Mouse (Mus musculus): Measurements from ENCODE around the gene Galnt16. TPM values are rescaled to one million over a fixed set of nuclear protein-coding genes. Genes with fewer than 3 reads are reported as not detected.

Gene Galnt16
- total and polyA plus RNA-seq, 3 experiments, result 0.08 TPM; not detected in 2

DNA sequence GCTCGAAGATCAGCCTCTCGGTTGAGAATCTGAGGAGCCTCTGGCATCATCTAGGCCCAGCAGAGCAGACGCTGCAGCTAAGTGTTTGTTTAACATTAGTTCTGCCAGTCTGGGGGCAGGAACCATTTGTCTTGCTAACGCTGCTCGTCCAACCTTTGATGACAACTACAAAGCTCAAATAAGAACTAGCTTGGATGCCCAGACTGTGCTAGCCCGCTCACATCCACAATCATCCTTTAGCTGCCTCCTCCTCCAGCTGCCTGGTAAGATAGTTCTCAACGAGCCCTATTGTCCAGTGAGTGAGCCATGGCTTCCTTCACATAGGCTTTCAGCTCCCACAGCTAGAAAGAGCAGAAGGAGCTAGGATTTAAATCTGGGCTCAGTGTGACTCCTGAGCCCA, 80.2 kb downstream of the Galnt16 start:
- peaks cover 25 to 52% of the 10 kb centered on the region in 2 experiments for H3K4me1 ChIP-seq (ENCODE audit: control insufficient read depth in 1 of 2, insufficient read depth in 2 of 2, low read length in 2 of 2)
- peaks cover 0 to 38% of the 10 kb centered on the region in 2 experiments; a peak in 2 of 4 replicates for H3K36me3 ChIP-seq (ENCODE audit: control insufficient read depth in 1 of 2, insufficient read depth in 2 of 2, low read length in 2 of 2)
- no peaks in the 10 kb centered on the region for H3K79me2 ChIP-seq (ENCODE audit: control insufficient read depth, insufficient read depth, low read length, poor library complexity)
- H3K9ac ChIP-seq (ENCODE audit: control insufficient read depth, low read depth, low read length, poor library complexity, severe bottlenecking), result no peak overlapping the region
- H3K27me3 ChIP-seq (ENCODE audit: control insufficient read depth in 1 of 2, insufficient read depth in 2 of 2, low read length in 2 of 2), result no peaks in the 10 kb centered on the region
- DNase-seq (ENCODE audit: low read depth, low spot score), result no peak
- no peaks in the 10 kb centered on the region for H3K9me3 ChIP-seq (replicated peaks; ENCODE audit: insufficient read depth, low read length)
- TF ChIP-seq ZC3H11A (IDR thresholded peaks at IDR 0.05; ENCODE audit: low read depth, low read length) (no peak), RAD21 (IDR thresholded peaks at IDR 0.05; ENCODE audit: low read depth, low read length) (no peak), CHD2 (IDR thresholded peaks at IDR 0.05; ENCODE audit: low read length) (no peak), MYC (IDR thresholded peaks at IDR 0.05; ENCODE audit: low read depth, low read length) (no peak), POLR2A (IDR thresholded peaks at IDR 0.05; ENCODE audit: control insufficient read depth in 1 of 2, insufficient read depth in 1 of 2, low read depth in 1 of 2, low read length in 2 of 2, poor library complexity in 1 of 2) (no peak)
- H3K27ac ChIP-seq (ENCODE audit: control insufficient read depth, low read depth, low read length), result no peak overlapping the region
- no peak overlapping the region for H3K4me3 ChIP-seq (ENCODE audit: control insufficient read depth in 1 of 2, insufficient read depth in 1 of 2, low read depth in 2 of 2, low read length in 2 of 2)

- H3K9me3 ChIP-seq (replicated peaks; ENCODE audit: insufficient read depth, low read length), result no peaks in the 10 kb centered on the region
- no peak overlapping the region for H3K27ac ChIP-seq (ENCODE audit: control insufficient read depth, low read depth, low read length)
- peaks cover 22 to 51% of the 10 kb centered on the region in 2 experiments for H3K4me1 ChIP-seq (ENCODE audit: control insufficient read depth in 1 of 2, insufficient read depth in 2 of 2, low read length in 2 of 2)
- TF ChIP-seq TBP (IDR thresholded peaks at IDR 0.05; ENCODE audit: low read depth, low read length) (no peak), POLR2AphosphoS5 (IDR thresholded peaks at IDR 0.05; ENCODE audit: borderline replicate concordance, low read depth, low read length) (no peak), MYB (IDR thresholded peaks at IDR 0.05; ENCODE audit: low read depth, low read length) (no peak), ZMIZ1 (IDR thresholded peaks at IDR 0.05; ENCODE audit: low read depth, low read length) (no peak), MYC (IDR thresholded peaks at IDR 0.05; ENCODE audit: low read depth, low read length) (no peak)
- no peak overlapping the region for H3K9ac ChIP-seq (ENCODE audit: control insufficient read depth, low read depth, low read length, poor library complexity, severe bottlenecking)
- no peak for DNase-seq (ENCODE audit: low read depth, low spot score)
- H3K79me2 ChIP-seq (ENCODE audit: control insufficient read depth, insufficient read depth, low read length, poor library complexity), result no peaks in the 10 kb centered on the region
- H3K36me3 ChIP-seq (ENCODE audit: control insufficient read depth in 1 of 2, insufficient read depth in 2 of 2, low read length in 2 of 2), result peaks cover 0 to 37% of the 10 kb centered on the region in 2 experiments; a peak in 2 of 4 replicates
- no peaks in the 10 kb centered on the region for H3K27me3 ChIP-seq (ENCODE audit: control insufficient read depth in 1 of 2, insufficient read depth in 2 of 2, low read length in 2 of 2)
- H3K4me3 ChIP-seq (ENCODE audit: control insufficient read depth in 1 of 2, insufficient read depth in 1 of 2, low read depth in 2 of 2, low read length in 2 of 2), result no peak overlapping the region
Observed at GRCm38 (mm10) chr12:80598756-80599155, 80.7 kb downstream of the Galnt16 start.

GRCm38 (mm10) chr12:80601597-80602269, 83.7 kb downstream of the Galnt16 start:
- Histone ChIP-seq H3K79me2 (ENCODE audit: control insufficient read depth, insufficient read depth, low read length, poor library complexity) (no peaks in the 10 kb centered on the region), H3K27me3 (ENCODE audit: control insufficient read depth in 1 of 2, insufficient read depth in 2 of 2, low read length in 2 of 2) (no peaks in the 10 kb centered on the region), H3K27ac (ENCODE audit: control insufficient read depth, low read depth, low read length) (no peak overlapping the region), H3K4me3 (ENCODE audit: control insufficient read depth in 1 of 2, insufficient read depth in 1 of 2, low read depth in 2 of 2, low read length in 2 of 2) (no peak overlapping the region), H3K36me3 (ENCODE audit: control insufficient read depth in 1 of 2, insufficient read depth in 2 of 2, low read length in 2 of 2) (peaks cover 0 to 12% of the 10 kb centered on the region in 2 experiments; a peak in 2 of 4 replicates), H3K9ac (ENCODE audit: control insufficient read depth, low read depth, low read length, poor library complexity, severe bottlenecking) (no peak overlapping the region), H3K4me1 (ENCODE audit: control insufficient read depth in 1 of 2, insufficient read depth in 2 of 2, low read length in 2 of 2) (peaks cover 8 to 25% of the 10 kb centered on the region in 2 experiments), H3K9me3 (replicated peaks; ENCODE audit: insufficient read depth, low read length) (no peaks in the 10 kb centered on the region)
- DNase-seq (ENCODE audit: low read depth, low spot score), result no peak
- TF ChIP-seq RCOR1 (IDR thresholded peaks at IDR 0.05; ENCODE audit: low read depth, low read length) (no peak), GABPA (IDR thresholded peaks at IDR 0.05; ENCODE audit: low read depth, low read length) (no peak), MAFK (IDR thresholded peaks at IDR 0.05; ENCODE audit: borderline replicate concordance, low read depth, low read length) (no peak), ELF1 (IDR thresholded peaks at IDR 0.05; ENCODE audit: low read depth, low read length) (no peak), TCF12 (IDR thresholded peaks at IDR 0.05; ENCODE audit: low read depth, low read length) (no peak), MYC (IDR thresholded peaks at IDR 0.05; ENCODE audit: low read depth, low read length) (no peak), BHLHE40 (IDR thresholded peaks at IDR 0.05; ENCODE audit: borderline replicate concordance, low read depth, low read length) (no peak), E2F4 (IDR thresholded peaks at IDR 0.05; ENCODE audit: borderline replicate concordance, low read depth, low read length) (no peak), NRF1 (IDR thresholded peaks at IDR 0.05; ENCODE audit: insufficient read depth, low read depth, low read length, poor library complexity, severe bottlenecking) (no peak), CHD2 (IDR thresholded peaks at IDR 0.05; ENCODE audit: low read length) (no peak), USF1 (IDR thresholded peaks at IDR 0.05; ENCODE audit: low read depth, low read length) (no peak), ZKSCAN1 (IDR thresholded peaks at IDR 0.05; ENCODE audit: low read depth, low read length) (no peak), ZC3H11A (IDR thresholded peaks at IDR 0.05; ENCODE audit: low read depth, low read length) (no peak), SIN3A (IDR thresholded peaks at IDR 0.05; ENCODE audit: low read length) (no peak), KAT2A (conservative IDR thresholded peaks at IDR 0.05; ENCODE audit: low read depth, low read length) (no peak), CHD1 (IDR thresholded peaks at IDR 0.05; ENCODE audit: low read depth, low read length) (no peak), RAD21 (IDR thresholded peaks at IDR 0.05; ENCODE audit: low read depth, low read length) (no peak), UBTF (IDR thresholded peaks at IDR 0.05; ENCODE audit: borderline replicate concordance, insufficient read depth, low read depth, low read length) (no peak), MXI1 (IDR thresholded peaks at IDR 0.05; ENCODE audit: low read depth, low read length) (no peak)
